Mouse (Mus musculus): Measurements from ENCODE around the gene Gng12. TPM values are rescaled to one million over a fixed set of nuclear protein-coding genes. Genes with fewer than 3 reads are reported as not detected.

Gene Gng12
- polyA plus RNA-seq, 1 experiment: 22.9 TPM

DNA sequence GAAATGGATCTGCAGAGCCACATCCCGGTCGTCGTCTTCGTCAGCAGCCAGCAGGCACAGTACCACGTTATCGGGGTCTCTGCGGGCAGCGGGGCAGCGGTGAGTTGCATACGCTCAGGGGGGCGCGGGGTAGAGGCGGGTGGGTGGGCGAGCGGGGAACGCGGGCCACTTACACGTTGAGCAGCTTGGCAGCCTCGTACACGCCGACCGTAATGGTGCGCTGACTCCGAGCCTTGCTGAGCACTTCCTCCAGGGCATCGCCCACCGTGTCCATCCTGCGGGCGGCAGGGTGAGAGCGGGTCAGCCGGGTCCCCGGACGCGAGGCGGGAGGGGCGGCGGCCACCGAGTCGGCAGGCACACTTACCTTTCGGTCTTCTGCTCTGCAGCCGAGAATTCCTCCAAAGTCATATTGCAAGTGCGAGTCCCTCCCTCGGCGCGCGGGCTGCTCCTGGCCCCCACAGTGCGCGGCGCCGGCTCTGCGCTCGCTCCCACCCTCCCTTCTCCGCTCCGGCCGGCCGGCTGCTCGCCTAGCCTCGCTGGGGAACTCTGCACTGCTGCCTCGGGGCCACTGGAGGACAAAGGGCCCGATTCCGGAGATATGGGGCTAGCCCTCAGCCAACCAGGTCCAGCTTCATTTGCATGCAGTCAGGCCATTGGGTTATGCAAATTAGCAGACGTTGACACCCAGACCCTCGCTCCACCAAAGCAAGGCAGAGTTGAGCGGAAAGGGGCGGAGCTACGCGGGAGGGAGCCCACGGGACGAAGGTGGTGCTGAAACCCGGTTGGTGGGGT lies 140.8 kb downstream of the Gng12 start, which contains the start of gene Gadd45a:
Gene Gadd45a (minus strand): TSS at position 621 of the 792 bp plus-strand sequence.
- Histone ChIP-seq H3K4me3 (replicated peaks; ENCODE audit: control insufficient read depth, low read depth, low read length) (peak within 1 kb of the TSS; percentile 99), H3K4me1 (ENCODE audit: control insufficient read depth, insufficient read depth, low read length) (no peaks in the 10 kb centered on the region; the same call in 1 of the 2 replicates), H3K27ac (ENCODE audit: control insufficient read depth, insufficient read depth, low read depth, low read length, poor library complexity) (peak within 1 kb of the TSS; percentile 99)
- WGBS: under 1% methylated on average over 68 of the region's 69 CpGs
- TF ChIP-seq POLR2A (IDR thresholded peaks at IDR 0.05; ENCODE audit: borderline replicate concordance, control insufficient read depth, low read depth, low read length) (peak; percentile 100), CTCF (IDR thresholded peaks at IDR 0.05; ENCODE audit: control insufficient read depth, insufficient read depth, low read length) (no peak)

DNA sequence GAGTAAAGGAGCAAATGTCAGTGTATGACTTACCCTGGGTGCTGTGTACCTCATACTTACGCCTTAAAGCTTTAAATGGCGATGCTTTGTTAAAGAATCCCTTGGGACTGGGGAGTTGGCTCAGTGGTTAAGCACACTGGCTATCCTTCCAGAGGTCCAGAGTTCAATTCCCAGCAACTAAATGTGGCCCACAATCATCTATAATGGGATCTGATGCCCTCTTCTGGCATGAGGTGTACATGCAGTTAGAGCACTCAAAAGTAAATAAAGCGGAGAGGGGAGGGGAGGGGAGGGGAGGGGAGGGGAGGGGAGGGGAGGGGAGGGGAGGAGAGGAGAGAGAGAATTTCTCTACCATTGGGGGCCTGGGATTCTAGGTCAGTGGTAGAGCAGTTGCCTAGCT lies 142.8 kb downstream of the Gng12 start:
- TF ChIP-seq POLR2A (IDR thresholded peaks at IDR 0.05; ENCODE audit: borderline replicate concordance, control insufficient read depth, low read depth, low read length) (no peak), CTCF (IDR thresholded peaks at IDR 0.05; ENCODE audit: control insufficient read depth, insufficient read depth, low read length) (no peak)
- no peak overlapping the region for H3K27ac ChIP-seq (ENCODE audit: control insufficient read depth, insufficient read depth, low read depth, low read length, poor library complexity)
- no peak overlapping the region for H3K4me3 ChIP-seq (replicated peaks; ENCODE audit: control insufficient read depth, low read depth, low read length)
- 74% methylated on average over 3 of the region's 3 CpGs for WGBS
- H3K4me1 ChIP-seq (ENCODE audit: control insufficient read depth, insufficient read depth, low read length): no peaks in the 10 kb centered on the region; the same call in 1 of the 2 replicates

DNA sequence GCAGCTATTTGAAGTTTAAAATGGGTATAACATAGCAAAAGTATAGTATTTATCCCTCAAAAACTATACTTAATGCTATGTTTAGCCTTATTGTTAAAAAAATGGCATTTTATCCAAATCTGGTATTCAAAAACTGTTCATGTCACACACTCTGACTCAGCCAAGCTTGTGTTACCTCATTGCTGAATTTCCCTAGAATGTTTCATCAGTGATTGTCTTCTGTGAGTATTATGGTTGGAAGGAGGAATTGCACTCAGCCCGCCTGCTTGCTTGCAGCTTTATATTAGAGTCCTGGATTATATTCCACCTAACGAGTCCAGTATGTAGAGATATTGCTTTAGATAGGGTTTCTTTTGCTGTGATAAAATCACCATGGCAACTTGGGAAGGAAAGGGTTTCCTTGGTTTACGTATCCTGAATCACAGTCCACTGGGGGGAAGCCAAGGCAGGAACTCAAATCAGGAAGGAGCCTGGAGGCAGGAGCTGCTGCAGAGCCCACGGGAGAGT lies 144.8 kb downstream of the Gng12 start:
- Histone ChIP-seq H3K4me3 (replicated peaks; ENCODE audit: control insufficient read depth, low read depth, low read length) (no peak overlapping the region), H3K27ac (ENCODE audit: control insufficient read depth, insufficient read depth, low read depth, low read length, poor library complexity) (no peak overlapping the region), H3K4me1 (ENCODE audit: control insufficient read depth, insufficient read depth, low read length) (no peaks in the 10 kb centered on the region; the same call in 1 of the 2 replicates)
- WGBS: 50% methylated on average over 4 of the region's 4 CpGs
- TF ChIP-seq POLR2A (IDR thresholded peaks at IDR 0.05; ENCODE audit: borderline replicate concordance, control insufficient read depth, low read depth, low read length) (no peak), CTCF (IDR thresholded peaks at IDR 0.05; ENCODE audit: control insufficient read depth, insufficient read depth, low read length) (no peak)

DNA sequence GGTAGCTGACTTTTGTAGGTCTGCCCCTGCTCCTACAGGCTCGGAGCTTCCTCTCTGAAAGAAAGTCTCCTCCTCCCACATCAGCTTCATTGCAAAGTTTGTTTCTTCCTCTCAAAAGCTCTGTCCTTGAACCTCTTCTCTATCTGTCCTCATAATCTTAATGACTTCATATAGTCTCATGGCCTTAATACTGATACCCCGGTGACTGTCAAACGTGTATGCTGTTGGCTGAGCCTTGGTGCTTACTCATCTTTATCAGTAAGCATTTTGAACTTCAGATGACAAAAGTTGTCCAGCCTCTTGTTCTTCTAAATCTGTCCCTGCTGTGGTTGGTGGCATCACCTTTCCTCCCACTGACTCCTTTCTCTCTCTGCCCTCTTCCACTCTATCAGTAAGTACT lies 149.2 kb downstream of the Gng12 start:
- H3K27ac ChIP-seq (ENCODE audit: control insufficient read depth, insufficient read depth, low read depth, low read length, poor library complexity): no peak overlapping the region
- no peaks in the 10 kb centered on the region; the same call in 1 of the 2 replicates for H3K4me1 ChIP-seq (ENCODE audit: control insufficient read depth, insufficient read depth, low read length)
- 50% methylated on average over 3 of the region's 3 CpGs for WGBS
- TF ChIP-seq CTCF (IDR thresholded peaks at IDR 0.05; ENCODE audit: control insufficient read depth, insufficient read depth, low read length): no peak
- TF ChIP-seq POLR2A (IDR thresholded peaks at IDR 0.05; ENCODE audit: borderline replicate concordance, control insufficient read depth, low read depth, low read length): no peak
- H3K4me3 ChIP-seq (replicated peaks; ENCODE audit: control insufficient read depth, low read depth, low read length): no peak overlapping the region

DNA sequence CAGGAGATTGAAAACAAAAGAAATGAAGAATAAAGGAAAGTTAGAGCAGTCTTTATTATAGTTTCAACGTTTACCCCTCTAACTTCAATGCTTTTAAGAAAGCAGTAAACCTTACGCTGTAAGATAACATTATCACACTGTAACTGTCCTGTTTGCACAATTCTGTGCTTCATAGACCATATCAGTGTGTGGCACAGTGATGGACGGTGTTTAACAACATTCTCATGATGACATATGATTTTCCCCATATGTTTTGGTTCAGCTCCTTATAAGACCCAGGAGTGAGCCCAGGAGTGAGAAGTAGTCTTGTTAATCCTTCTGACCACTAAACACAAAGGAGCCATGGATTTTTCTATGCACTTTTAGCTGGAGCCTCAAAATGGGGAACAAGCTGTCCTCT lies 150.7 kb downstream of the Gng12 start:
- H3K4me1 ChIP-seq (ENCODE audit: control insufficient read depth, insufficient read depth, low read length): no peaks in the 10 kb centered on the region; the same call in 1 of the 2 replicates
- 49% methylated on average over 3 of the region's 3 CpGs for WGBS
- no peak overlapping the region for H3K27ac ChIP-seq (ENCODE audit: control insufficient read depth, insufficient read depth, low read depth, low read length, poor library complexity)
- no peak overlapping the region for H3K4me3 ChIP-seq (replicated peaks; ENCODE audit: control insufficient read depth, low read depth, low read length)
- TF ChIP-seq POLR2A (IDR thresholded peaks at IDR 0.05; ENCODE audit: borderline replicate concordance, control insufficient read depth, low read depth, low read length): no peak
- TF ChIP-seq CTCF (IDR thresholded peaks at IDR 0.05; ENCODE audit: control insufficient read depth, insufficient read depth, low read length): no peak

DNA sequence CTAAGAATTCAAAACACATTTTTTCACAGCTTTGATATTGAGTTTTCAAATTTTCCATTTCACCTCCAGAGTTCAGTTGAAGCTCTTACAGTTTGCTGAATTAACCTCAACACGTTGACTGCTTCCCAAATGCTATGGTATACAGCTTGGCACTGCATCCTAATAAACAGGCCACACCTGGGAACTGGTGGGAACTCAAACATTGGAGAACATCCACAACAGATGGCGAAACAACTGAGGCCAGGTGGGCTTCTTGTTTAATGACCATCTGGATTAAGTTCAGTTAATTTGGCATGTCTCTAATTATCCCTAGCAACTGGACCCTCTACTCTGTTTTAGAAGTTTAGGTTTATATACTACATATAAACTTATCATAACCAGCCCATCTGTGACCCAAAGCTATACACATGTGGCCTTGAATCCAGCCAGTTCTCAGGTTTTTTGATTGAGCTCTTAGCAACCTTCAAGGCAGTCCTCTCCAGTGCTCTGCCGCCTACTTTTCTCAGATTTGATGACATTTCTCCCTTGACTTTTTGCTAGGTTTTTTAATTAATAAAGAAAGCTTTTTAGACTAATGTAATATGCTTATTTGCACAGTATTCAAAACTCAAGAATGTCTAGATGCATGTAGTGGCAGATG lies 152.0 kb downstream of the Gng12 start:
- no peak overlapping the region for H3K4me3 ChIP-seq (replicated peaks; ENCODE audit: control insufficient read depth, low read depth, low read length)
- H3K27ac ChIP-seq (ENCODE audit: control insufficient read depth, insufficient read depth, low read depth, low read length, poor library complexity): no peak overlapping the region
- WGBS: 86% methylated on average over 3 of the region's 3 CpGs

DNA sequence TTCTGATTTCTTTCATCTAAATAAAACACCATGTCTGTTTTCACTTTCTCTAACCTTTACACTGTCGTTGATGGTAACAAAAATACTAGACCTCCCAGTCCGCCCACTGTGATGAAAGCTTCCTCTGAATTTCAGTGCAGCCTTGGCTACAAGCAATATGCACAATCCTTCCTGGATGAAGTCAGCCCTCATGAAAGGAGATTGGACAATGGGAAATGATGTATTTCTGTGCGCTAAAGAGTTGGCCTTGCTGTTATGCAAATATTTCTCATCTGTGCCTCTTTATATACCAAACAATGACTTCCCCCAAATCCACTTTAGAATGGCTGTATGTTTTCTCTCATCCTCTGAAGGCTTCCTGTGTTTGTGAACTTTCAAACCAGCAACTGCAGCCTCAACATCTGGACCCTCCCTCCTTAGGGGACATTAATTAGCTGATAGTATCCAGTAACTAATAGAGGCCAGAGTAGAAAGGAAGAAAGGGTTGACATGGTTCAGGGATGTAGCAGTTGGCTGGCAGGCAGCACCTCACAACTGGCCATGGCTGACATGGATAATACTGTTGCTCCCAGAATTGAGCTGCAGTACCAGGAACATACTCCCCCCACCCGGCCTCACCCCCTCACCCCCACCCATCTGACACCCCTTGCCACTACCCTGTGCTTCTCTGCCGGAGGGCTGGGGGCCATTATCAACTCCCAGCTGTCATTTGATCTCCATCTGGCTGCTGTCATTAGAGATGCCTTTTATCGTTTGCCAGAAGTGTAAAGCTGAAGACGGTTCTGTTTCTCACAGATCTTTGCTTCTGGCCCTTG lies 152.9 kb downstream of the Gng12 start:
- H3K4me1 ChIP-seq (ENCODE audit: control insufficient read depth, insufficient read depth, low read length): no peaks in the 10 kb centered on the region; the same call in 1 of the 2 replicates
- TF ChIP-seq POLR2A (IDR thresholded peaks at IDR 0.05; ENCODE audit: borderline replicate concordance, control insufficient read depth, low read depth, low read length) (no peak), CTCF (IDR thresholded peaks at IDR 0.05; ENCODE audit: control insufficient read depth, insufficient read depth, low read length) (no peak)
- no peak overlapping the region for H3K4me3 ChIP-seq (replicated peaks; ENCODE audit: control insufficient read depth, low read depth, low read length)
- 56% methylated on average over 7 of the region's 7 CpGs for WGBS
- H3K27ac ChIP-seq (ENCODE audit: control insufficient read depth, insufficient read depth, low read depth, low read length, poor library complexity): no peak overlapping the region

More for the DNA sequence above, 152.0 kb downstream of the Gng12 start:
- no peak for TF ChIP-seq POLR2A (IDR thresholded peaks at IDR 0.05; ENCODE audit: borderline replicate concordance, control insufficient read depth, low read depth, low read length)
- no peak for TF ChIP-seq CTCF (IDR thresholded peaks at IDR 0.05; ENCODE audit: control insufficient read depth, insufficient read depth, low read length)
- H3K4me1 ChIP-seq (ENCODE audit: control insufficient read depth, insufficient read depth, low read length): no peaks in the 10 kb centered on the region; the same call in 1 of the 2 replicates

Data from bone marrow, adult 2 months (tissue).